Mouse (Mus musculus): ENCODE measurements around the gene Olfr672. TPM values are rescaled to one million over a fixed set of nuclear protein-coding genes. Genes with fewer than 3 reads are reported as not detected.
"Not testable (repeated sequence)": the region's sequence is repeated elsewhere in the genome, so short reads cannot be mapped to it uniquely, and the experiment has no call there.

Olfr672 gene
- total and polyA plus RNA-seq, 3 experiments, result not detected

DNA sequence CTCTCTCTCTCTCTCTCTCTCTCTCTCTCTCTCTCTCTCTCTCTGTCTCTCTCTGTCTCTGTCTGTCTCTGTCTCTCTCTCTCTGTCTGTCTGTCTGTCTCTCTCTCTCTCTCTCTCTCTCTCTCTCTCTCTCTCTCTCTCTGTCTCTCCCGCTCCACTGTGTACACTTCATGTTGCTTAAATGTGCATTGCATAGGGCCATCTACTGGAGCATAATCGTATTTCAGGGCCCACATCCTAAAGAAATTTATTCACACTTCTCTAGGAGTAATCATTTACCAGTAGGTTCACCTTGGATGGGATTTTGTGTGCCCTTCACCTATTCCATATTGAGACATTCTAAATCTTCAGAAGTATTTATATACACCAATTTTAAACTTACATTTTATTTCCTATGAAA, 29.3 kb downstream of the Olfr672 start:
- H3K36me3 ChIP-seq (ENCODE audit: control insufficient read depth, insufficient read depth, low read length); H3K4me1 ChIP-seq (ENCODE audit: control insufficient read depth, insufficient read depth, low read length); DNase-seq; H3K27me3 ChIP-seq (ENCODE audit: control insufficient read depth, insufficient read depth, low read length); H3K4me3 ChIP-seq; H3K9ac ChIP-seq (ENCODE audit: low read depth, low read length); H3K27ac ChIP-seq; intact Hi-C loops (cut with DNase I); H3K79me2 ChIP-seq (replicated peaks; ENCODE audit: control insufficient read depth, insufficient read depth, low read length): not testable (repeated sequence)
- TF ChIP-seq CTCF (IDR thresholded peaks at IDR 0.05), result 0 out of 2 replicates have a peak, but pooled peaks have one; percentile 5
- WGBS, result 50% methylated on average over 2 of the region's 2 CpGs

GRCm38 (mm10) chr7:104962520-104962919, 39.3 kb downstream of the Olfr672 start, which contains the start of gene Olfr670:
Gene Olfr670 (minus strand): TSS chr7:104962620.
- WGBS, result 28% methylated on average over 1 of the region's 1 CpGs
- DNase-seq, result no peak
- no peaks in the 10 kb centered on the region for H3K79me2 ChIP-seq (replicated peaks; ENCODE audit: control insufficient read depth, insufficient read depth, low read length)
- H3K4me3 ChIP-seq, result no peak within 1 kb of the TSS
- TF ChIP-seq POLR2A (IDR thresholded peaks at IDR 0.05; ENCODE audit: insufficient read depth, low read depth, low read length), result no peak
- TF ChIP-seq CTCF (IDR thresholded peaks at IDR 0.05), result no peak
- TF ChIP-seq EP300 (IDR thresholded peaks at IDR 0.05; ENCODE audit: insufficient read depth, low read depth, low read length), result no peak
- H3K27me3 ChIP-seq (ENCODE audit: control insufficient read depth, insufficient read depth, low read length), result no peaks in the 10 kb centered on the region
- H3K36me3 ChIP-seq (ENCODE audit: control insufficient read depth, insufficient read depth, low read length), result no peaks in the 10 kb centered on the region
- no peaks in the 10 kb centered on the region for H3K4me1 ChIP-seq (ENCODE audit: control insufficient read depth, insufficient read depth, low read length)
- no peak within 1 kb of the TSS for H3K27ac ChIP-seq
- intact Hi-C loops (cut with DNase I), result no loop called here
- H3K9ac ChIP-seq (ENCODE audit: low read depth, low read length), result no peak within 1 kb of the TSS

GRCm38 (mm10) chr7:104950234-104950633, 51.6 kb downstream of the Olfr672 start:
- intact Hi-C loops (cut with DNase I); DNase-seq: not testable (repeated sequence)
- 91% methylated on average over 16 of the region's 16 CpGs for WGBS

More at GRCm38 (mm10) chr7:104950234-104950633, 51.6 kb downstream of the Olfr672 start:
- H3K27me3 ChIP-seq (ENCODE audit: control insufficient read depth, insufficient read depth, low read length); H3K9ac ChIP-seq (ENCODE audit: low read depth, low read length); H3K27ac ChIP-seq; H3K4me3 ChIP-seq; H3K4me1 ChIP-seq (ENCODE audit: control insufficient read depth, insufficient read depth, low read length); H3K79me2 ChIP-seq (replicated peaks; ENCODE audit: control insufficient read depth, insufficient read depth, low read length); H3K36me3 ChIP-seq (ENCODE audit: control insufficient read depth, insufficient read depth, low read length): not testable (repeated sequence)

Other genes with a start within 250 kb of the Olfr672 start
- gene Usp17le, start 224.6 kb downstream of the Olfr672 start, total RNA-seq (2021), result not detected
- not detected in 2 replicates for gene Usp17le, start 224.6 kb downstream of the Olfr672 start, polyA plus RNA-seq (2012; rRNA removed)
- not detected for gene Usp17lb, start 159.4 kb downstream of the Olfr672 start, total RNA-seq (2021)
- gene Usp17lb, start 159.4 kb downstream of the Olfr672 start, polyA plus RNA-seq (2012; rRNA removed), result not detected in 2 replicates
- not detected for gene Usp17la, start 145.0 kb downstream of the Olfr672 start, total RNA-seq (2021)
- gene Usp17la, start 145.0 kb downstream of the Olfr672 start, polyA plus RNA-seq (2012; rRNA removed), result not detected in 2 replicates
- gene Olfr665, start 124.0 kb downstream of the Olfr672 start, total RNA-seq (2021), result not detected
- gene Olfr665, start 124.0 kb downstream of the Olfr672 start, polyA plus RNA-seq (2012; rRNA removed), result not detected in 2 replicates
- not detected for gene Olfr666, start 106.1 kb downstream of the Olfr672 start, total RNA-seq (2021)
- not detected in 2 replicates for gene Olfr666, start 106.1 kb downstream of the Olfr672 start, polyA plus RNA-seq (2012; rRNA removed)
- gene Olfr667, start 80.5 kb downstream of the Olfr672 start, total RNA-seq (2021), result not detected
- gene Olfr667, start 80.5 kb downstream of the Olfr672 start, polyA plus RNA-seq (2012; rRNA removed), result not detected in 2 replicates
- gene Olfr668, start 74.0 kb downstream of the Olfr672 start, total RNA-seq (2021), result not detected
- gene Olfr668, start 74.0 kb downstream of the Olfr672 start, polyA plus RNA-seq (2012; rRNA removed), result not detected in 2 replicates
- gene Olfr669, start 67.8 kb downstream of the Olfr672 start, total RNA-seq (2021), result not detected
- not detected in 2 replicates for gene Olfr669, start 67.8 kb downstream of the Olfr672 start, polyA plus RNA-seq (2012; rRNA removed)
- gene Olfr670, start 39.4 kb downstream of the Olfr672 start, total RNA-seq (2021), result not detected
- gene Olfr670, start 39.4 kb downstream of the Olfr672 start, polyA plus RNA-seq (2012; rRNA removed), result not detected in 2 replicates
- gene Olfr671, start 22.9 kb downstream of the Olfr672 start, total RNA-seq (2021), result not detected
- gene Olfr671, start 22.9 kb downstream of the Olfr672 start, polyA plus RNA-seq (2012; rRNA removed), result not detected in 2 replicates
- not detected for gene Olfr675, start 26.4 kb upstream of the Olfr672 start, total RNA-seq (2021)
- not detected in 2 replicates for gene Olfr675, start 26.4 kb upstream of the Olfr672 start, polyA plus RNA-seq (2012; rRNA removed)
- not detected for gene Olfr676, start 30.7 kb upstream of the Olfr672 start, total RNA-seq (2021)
- gene Olfr676, start 30.7 kb upstream of the Olfr672 start, polyA plus RNA-seq (2012; rRNA removed), result not detected in 2 replicates
- gene Olfr677, start 49.3 kb upstream of the Olfr672 start, total RNA-seq (2021), result not detected
- gene Olfr677, start 49.3 kb upstream of the Olfr672 start, polyA plus RNA-seq (2012; rRNA removed), result not detected in 2 replicates
- gene Olfr678, start 62.4 kb upstream of the Olfr672 start, total RNA-seq (2021), result not detected
- not detected in 2 replicates for gene Olfr678, start 62.4 kb upstream of the Olfr672 start, polyA plus RNA-seq (2012; rRNA removed)
- gene Olfr679, start 79.2 kb upstream of the Olfr672 start, total RNA-seq (2021), result not detected
- gene Olfr679, start 79.2 kb upstream of the Olfr672 start, polyA plus RNA-seq (2012; rRNA removed), result not detected in 2 replicates
- not detected for gene Olfr680-ps1, start 90.8 kb upstream of the Olfr672 start, total RNA-seq (2021)
- not detected in 2 replicates for gene Olfr680-ps1, start 90.8 kb upstream of the Olfr672 start, polyA plus RNA-seq (2012; rRNA removed)
- gene Olfr681, start 114.8 kb upstream of the Olfr672 start, total RNA-seq (2021), result not detected
- gene Olfr681, start 114.8 kb upstream of the Olfr672 start, polyA plus RNA-seq (2012; rRNA removed), result not detected in 2 replicates
- gene Olfr683, start 145.0 kb upstream of the Olfr672 start, total RNA-seq (2021), result not detected
- gene Olfr683, start 145.0 kb upstream of the Olfr672 start, polyA plus RNA-seq (2012; rRNA removed), result not detected in 2 replicates
- not detected for gene Olfr684, start 161.6 kb upstream of the Olfr672 start, total RNA-seq (2021)
- not detected in 2 replicates for gene Olfr684, start 161.6 kb upstream of the Olfr672 start, polyA plus RNA-seq (2012; rRNA removed)
- not detected for gene Olfr685, start 184.0 kb upstream of the Olfr672 start, total RNA-seq (2021)
- gene Olfr685, start 184.0 kb upstream of the Olfr672 start, polyA plus RNA-seq (2012; rRNA removed), result not detected in 2 replicates
- gene Olfr686, start 205.5 kb upstream of the Olfr672 start, total RNA-seq (2021), result not detected
- gene Olfr686, start 205.5 kb upstream of the Olfr672 start, polyA plus RNA-seq (2012; rRNA removed), result not detected in 2 replicates